Mouse (Mus musculus) layer of hippocampus, adult 8-10 months (tissue): ENCODE results near the gene 4933412E24Rik. TPM values are rescaled to one million over a fixed set of nuclear protein-coding genes. Genes with fewer than 3 reads are reported as not detected.

Experiments
- DNase-seq, 2 experiments: peaks; one replicate each; pipeline ENCODE4 v3.0.0; 2022; ENCODE audit warnings: low spot score in 2 of 2
- total RNA-seq, 4 experiments: library from RNA; stranded (reverse); gene quantifications; 2 replicates each; pipeline ENCODE4 v1.2.4; 2022

Gene 4933412E24Rik
- not detected for total RNA-seq

DNA sequence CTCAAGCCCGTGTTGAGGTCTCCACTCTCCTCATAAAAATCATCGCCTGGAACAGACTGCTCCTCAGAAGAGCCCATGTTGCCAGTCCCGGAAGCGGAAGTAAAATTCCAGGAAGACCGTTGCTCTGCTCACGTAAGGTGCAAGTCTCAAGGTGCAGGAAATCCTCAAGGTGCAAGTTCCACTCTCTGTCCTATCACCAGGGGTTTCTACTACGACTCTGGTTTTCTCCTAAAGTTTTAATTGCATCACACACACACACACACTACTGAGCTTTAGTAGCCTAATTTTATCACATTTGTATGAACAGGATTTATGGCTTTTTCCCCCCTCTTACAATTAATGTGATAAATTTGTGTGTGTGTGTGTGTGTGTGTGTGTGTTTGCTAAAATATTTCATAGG is at the start of gene 4933412E24Rik:
TSS of gene 4933412E24Rik (minus strand) at position 101 of the 400 bp plus-strand sequence.
- no peak for DNase-seq

DNA sequence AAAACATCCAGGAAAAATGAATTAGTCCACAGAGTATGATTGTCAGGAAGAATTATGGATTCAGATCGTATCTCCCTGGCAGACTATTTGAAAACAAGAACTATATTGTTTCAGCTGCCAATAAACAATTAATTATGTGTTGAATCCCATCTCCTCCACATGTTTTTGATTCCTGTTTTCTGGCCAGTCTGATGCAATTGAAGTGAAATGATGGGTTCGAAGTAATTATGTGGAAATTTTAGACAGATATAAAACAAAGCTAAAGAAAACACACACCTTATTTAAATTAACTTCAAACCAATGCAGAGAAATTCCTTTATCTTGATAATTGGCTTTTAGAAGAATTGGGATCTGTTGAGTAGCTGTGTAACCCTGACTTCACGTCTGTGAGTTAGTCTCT is 14.3 kb upstream of the 4933412E24Rik start:
- DNase-seq: no peak

DNA sequence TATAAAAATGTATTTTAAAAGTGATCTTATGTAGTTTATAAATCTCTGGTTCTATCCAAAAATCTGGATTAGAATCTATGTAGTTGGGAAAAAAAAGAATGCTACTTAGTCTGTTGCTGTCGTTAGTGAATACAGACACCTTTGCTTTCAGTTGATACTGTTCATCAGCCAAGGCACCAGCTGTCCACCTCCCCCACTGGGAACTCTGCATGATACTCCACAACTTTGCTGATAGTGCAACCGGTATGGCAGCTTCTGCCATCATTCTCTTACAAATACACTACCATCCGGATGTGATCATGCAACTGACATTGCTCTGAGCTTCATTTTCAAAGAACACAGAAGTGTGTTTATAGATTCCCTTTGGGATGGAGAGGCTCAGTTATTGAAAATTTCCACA is 4.8 kb upstream of the 4933412E24Rik start:
- DNase-seq: peak; percentile 45 to 55

DNA sequence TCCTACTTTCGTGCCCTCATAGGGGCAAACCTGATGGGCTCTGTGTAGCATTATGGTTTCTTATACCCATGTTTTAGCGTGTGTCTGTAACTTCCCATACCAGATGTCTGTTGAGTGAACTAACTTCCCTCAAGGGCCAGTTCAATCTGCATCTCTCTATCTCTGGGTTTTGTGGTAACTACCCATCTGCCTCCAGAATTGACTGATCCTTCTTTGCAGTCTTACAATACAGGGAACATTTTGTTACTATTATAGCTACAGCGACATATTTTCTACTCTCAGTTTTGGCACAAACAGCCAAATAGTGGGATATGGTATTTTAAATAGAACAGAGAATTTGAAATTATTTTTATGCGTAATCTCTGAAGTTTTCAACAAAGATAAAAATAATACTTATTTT is 6.2 kb downstream of the 4933412E24Rik start:
- peak in 1 of 2 experiments; percentile 21 for DNase-seq

DNA sequence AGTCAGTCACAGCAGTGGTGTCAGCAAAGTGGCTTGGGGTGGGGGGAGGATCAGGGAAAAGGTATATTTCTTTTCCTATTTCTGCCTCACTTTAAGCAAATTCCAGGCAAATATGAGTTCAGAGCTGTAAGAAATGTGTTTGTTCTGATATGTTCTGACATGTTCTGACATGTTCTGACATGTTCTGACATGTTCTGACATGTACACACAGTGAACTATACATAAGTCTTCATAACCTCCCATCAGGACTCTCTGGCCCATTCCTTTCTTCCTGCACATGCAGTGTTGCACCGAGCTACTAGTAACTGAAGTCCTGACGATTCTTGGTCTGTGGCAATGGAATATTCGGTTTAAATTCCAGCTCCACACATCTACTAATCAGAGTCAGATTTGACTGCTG is 6.8 kb downstream of the 4933412E24Rik start:
- DNase-seq: no peak

DNA sequence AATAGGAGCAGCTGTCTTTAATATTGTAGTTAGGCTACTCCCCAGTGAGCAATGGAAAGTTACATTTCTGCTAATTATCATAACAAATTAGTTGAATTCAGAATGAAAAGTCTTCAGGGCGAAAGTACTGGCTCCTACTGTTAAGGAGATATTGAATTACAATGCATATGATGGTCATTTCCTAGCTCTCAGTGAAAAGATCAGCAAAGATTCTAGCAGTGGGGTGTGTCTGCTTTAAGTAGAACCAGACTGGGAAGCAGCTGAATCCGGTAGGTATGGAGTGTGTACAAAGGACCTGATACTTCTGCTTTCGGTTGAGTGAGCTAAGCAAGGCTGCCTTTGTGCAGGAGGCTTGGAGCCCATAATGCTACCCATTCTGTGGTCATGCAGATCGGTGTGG is 32.6 kb downstream of the 4933412E24Rik start:
- no peak for DNase-seq

DNA sequence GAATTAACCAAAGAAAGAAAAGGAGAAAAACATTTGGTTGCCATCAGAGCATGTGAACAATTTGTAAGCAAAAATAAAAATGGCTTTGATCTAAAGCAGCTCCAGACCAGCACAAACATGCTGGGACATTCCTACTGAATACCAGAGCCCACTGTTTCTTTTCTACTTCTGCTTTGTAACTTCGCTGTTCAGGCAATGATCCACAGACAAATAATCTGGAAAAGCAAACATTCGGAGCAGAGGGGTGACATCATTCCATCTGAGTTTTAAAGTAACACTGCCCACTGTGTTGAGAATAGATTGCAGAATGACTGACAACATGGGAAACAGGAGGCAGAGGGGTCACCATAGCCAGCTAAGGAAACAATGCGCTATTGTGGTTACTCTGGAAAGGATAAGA is 41.1 kb downstream of the 4933412E24Rik start:
- no peak for DNase-seq

DNA sequence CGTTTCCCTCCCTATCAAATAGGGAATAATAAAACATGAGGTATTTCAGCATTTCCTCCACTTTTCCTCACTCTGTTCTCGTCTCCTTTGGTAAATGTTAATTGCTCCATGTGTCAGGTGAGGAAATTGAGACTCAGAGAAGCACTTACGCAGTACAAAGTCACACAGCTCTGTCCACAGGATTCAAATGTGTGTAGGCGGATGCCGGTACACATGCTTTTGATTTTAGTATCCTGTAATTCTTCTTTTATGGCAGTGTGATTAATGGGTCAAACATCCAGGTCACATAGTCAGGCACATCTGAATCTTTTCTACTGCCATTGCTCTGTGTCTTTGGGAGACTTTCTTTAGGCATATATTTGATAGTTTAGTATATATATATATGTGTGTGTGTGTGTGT is 41.8 kb downstream of the 4933412E24Rik start:
- DNase-seq: no peak

DNA sequence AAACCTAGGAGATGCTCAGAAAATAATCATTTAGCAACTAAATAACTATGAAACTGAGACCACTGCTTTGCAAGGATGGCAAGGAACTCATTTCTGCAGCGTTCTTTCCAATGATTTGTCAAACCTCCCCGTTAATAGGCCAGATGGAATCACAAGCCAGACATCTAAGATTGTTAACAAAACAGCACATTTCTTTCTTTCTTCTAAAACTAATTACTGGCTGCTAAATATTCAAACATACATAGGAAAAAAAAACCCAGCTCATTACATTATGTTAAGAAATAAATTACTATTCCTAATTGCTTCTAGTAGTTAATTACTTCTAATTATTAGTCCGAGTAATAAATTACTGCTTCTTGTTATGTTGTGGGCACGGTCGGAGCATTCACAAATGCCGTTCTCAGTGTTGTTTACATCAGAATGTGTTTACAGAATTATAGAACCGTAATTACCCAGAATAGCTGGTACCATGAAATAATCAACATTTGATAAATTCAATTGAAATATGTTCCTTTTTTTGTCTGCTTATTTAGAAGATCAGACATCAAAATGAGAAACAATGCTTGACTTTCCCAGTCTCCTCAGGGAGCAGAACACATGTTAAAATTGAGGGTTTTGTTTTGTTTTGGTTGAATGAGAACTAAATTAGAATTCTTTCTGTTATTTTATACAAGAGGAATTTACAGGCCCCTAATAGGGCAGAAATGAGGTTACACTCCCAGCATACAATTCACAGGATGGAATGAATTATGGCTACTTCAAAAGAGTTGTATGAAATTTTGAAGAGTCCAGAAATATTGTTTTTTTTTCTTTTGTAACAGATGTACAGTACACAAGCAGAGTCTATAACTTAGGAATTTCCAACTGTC is 42.5 kb downstream of the 4933412E24Rik start:
- no peak for DNase-seq
